Mouse (Mus musculus) heart, postnatal 14 days (tissue): Measurements from ENCODE around the gene Myo18b. TPM values are rescaled to one million over a fixed set of nuclear protein-coding genes. Genes with fewer than 3 reads are reported as not detected.
A peak's percentile ranks its signal among the peaks of the same experiment; 100 is the strongest.

Experiments used
- DNase-seq, 2 experiments: peaks; one replicate each; pipeline ENCODE4 v3.0.0; 2021 to 2022
- intact Hi-C: fragments of 180-260 bp; cut with DNase I; formaldehyde crosslinking; loops from one replicate; pipeline ENCODE4 v1.15.1; 2025
- total RNA-seq, 2 experiments: library from RNA; stranded (reverse); gene quantifications; 2 replicates each; pipeline ENCODE4 v1.2.3; 2021

Myo18b gene
- total RNA-seq, 2 experiments from 2014 or later, result 239 to 240 TPM

DNA sequence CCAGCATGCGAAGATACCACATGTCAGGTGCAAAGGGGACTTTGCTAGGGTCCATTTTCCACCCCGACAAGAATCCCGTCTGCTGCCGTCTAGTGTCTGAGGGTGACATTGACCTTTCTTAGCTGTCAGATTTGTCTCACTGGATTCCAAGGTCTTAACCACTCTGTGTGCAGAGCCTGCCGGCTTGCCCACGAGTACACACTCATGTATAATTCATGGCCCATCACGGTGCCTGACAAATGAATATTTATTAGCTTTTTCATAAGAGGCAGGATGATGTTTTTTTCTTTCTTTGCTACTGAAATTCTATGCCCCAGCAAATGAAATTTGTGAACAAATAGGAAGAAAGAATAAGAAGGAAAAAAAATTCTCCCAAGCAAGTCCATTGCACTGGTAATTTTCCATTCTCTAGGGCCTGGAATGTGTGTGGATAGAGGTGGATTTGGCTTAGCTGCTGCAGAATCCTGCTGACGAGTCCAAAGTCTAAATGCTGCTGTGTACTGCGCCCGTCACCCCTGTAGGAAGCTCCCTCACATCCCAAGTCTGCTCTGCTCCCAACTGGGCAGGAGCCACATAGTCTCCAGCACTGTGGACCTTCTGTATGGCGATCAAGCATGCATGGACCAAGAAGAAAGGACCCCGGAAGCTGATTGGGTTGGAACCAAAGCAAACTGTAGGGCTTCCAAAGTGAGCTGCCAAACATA is 70.9 kb downstream of the Myo18b start:
- intact Hi-C loops, result no loop called here
- DNase-seq, result no peak

DNA sequence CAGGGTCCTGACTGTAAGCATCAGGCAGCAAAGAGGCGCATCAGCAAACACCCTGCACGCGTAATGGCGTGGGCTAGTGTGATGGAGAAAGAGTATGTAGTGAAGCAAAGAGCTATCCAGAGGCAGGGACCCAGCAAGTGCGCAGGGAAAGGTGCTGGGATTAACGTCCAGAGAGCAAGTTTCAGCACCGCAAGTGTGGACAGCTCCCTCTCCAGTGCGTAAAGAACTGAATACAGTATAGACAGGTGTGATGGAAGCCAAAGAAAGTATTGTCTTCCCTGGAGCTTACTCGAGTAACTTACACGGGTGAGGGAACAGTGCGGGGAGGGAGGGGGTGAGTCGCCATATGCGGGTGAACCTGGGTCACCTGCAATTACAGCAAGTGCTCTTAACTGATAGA is 71.8 kb downstream of the Myo18b start:
- DNase-seq, result peak; percentile 19 to 41
- intact Hi-C loops, result no loop called here

DNA sequence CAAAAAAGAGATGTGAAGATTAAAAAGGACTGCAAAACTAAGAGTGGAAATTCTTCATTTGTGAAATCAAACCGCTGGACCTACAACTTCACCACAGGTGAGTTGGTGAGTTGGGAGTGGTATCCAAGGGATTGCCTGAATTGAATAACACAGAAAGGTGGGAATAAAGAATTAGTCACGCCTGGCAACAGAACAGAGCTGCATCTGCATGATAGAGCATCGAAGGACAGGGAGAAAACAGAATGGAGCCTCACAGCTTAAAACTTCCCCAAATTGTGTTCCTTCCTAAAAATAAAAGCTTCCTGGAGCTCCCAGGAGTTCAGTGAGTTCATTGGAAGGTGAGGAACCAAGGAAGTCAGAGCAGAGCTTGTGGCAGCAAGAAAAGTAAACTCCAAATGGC is 73.7 kb downstream of the Myo18b start:
- DNase-seq, result no peak
- intact Hi-C loops, result no loop called here

DNA sequence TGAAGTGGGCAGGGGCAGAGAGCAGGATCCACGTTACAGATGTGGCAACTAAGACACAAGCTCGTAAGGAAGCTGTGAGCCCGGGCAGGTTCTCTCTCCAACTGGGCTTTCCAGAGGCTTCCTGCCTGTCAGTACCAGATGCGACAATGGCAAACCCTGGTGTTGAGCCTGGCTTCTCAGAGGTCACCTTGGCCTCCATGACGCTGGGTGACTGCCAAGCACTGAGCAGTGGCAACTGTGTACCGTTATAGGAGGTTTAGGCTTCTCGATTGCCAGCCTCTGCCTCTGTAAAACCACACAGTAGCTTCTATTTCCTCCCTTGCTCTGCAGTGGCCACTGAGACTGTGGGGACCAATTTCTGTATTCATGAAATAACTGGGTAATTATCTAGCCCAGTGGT is 81.1 kb downstream of the Myo18b start:
- intact Hi-C loops, result no loop called here
- DNase-seq, result peak; percentile 34 to 36

DNA sequence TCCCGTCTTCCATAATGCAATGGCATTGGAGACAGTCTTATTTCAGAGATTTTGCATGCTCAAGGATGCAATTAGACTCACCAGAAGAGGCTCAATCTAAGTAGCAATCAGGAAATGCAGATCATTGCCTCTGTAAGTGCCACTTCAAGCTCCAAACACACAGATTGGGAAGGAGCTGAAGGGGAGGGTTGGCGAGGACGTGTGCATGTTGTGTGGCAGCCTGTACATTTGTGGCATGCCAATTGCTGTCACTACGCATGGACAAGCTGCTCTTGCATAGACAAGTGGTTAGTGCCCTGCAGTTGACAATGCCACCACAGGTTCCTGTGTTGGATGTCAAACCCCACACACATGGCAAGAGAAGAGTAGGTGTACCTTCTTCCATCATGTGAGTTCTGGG is 88.5 kb downstream of the Myo18b start:
- intact Hi-C loops, result no loop called here
- no peak for DNase-seq

DNA sequence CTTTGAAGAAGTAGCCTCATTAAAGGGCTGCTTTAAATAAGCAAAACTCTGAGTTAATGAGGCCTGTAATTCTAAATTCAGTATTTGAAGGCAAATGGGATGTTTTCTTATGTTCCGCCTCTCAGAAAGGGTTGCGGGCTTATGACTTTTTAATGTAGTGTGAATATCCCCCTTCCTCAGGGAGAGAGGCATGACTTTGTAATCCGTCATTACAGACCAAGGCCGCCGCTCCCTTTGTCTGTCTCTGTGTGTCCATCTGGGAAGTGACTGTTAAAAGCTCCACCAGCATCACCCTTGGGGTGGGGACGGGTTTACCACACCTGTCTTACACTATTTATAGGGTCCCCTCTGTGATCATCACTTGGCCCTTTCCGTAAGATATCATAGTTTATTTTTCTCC is 100.1 kb downstream of the Myo18b start:
- DNase-seq, result no peak
- intact Hi-C loops, result no loop called here

DNA sequence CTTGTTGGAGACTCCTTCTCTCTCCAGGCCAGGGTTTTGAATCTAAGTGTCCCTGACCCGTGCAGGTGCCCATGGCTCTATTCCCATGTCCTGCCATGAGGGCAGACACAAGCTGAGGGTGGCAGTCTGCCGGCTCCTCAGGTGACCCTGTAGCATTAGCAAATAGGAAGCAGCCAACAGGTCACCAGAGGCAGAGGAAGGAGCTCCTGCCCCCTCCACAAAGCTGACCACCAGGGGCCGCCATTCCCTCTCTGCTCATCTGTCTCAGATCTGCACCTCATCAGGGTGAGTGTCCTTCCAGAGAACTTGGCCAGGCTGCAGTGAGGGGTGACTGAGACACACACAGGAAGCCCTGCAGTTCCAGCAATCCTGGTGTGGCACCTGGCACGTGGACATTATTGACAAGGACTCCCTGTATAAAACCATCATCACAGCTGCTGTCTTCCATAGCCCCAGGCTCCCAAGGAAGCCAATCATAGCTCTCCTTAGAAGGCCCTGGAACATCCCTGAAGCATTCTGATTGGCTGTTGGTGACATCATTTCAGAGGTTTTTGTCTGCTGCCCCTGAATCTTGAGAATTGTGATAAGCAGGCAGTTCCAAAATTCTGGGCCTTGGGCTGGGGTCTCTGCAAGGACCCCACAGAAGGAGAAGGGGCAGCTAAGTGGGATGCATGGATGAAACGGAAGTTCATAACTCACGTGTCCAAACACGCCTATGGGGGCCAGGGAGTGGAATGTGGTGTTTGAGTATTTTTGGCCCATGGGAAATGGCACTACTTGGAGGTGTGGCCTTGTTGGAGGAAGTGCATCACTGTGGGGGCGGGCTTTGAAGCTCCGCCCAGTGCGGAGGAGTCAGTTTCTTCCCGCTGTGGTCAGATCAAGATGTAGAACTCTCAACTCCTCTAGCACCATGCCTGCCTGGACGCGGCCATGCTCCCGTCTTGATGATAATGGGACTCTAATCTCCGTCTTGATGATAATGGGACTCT is 104.1 kb downstream of the Myo18b start:
- intact Hi-C loops, result no loop called here

DNA sequence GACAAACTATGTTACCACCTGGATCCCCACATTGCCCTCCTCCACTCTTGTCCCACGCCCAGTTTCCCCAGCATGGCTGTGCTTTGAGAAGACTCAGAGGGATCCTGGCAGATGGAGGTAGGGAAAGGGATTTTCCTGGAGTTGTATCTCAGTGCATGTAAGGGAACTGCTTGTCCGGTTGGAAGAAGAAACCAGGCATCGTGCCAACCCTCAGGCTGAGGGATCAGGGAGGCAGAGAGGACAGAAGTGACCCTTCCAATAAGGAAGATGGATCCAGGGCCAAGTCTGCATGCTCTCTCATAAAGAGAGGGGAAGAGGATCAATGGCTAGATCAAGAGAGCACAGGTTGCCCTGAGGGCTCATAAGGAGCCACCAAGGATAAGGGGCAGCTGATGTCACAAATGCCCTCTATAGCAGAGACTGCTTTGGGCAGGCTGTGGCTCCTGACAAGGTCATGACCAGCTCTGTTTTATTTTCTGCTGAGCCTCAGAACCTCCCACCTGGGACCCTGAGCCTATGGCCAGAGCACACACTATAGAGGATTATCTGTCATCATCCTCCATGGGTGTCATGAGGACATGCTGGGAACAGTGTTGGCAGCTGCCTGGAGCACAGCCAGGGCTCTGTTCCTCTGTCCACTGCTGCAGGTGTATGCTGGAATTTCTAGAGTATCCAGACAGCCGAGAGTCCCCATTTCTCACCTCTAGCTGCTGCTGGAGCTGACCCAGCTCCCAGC is 105.6 kb downstream of the Myo18b start:
- peak; percentile 13 to 21 for DNase-seq
- intact Hi-C loops, result no loop called here

More for the DNA sequence above, 104.1 kb downstream of the Myo18b start:
- DNase-seq, result peak; percentile 13 to 19

DNA sequence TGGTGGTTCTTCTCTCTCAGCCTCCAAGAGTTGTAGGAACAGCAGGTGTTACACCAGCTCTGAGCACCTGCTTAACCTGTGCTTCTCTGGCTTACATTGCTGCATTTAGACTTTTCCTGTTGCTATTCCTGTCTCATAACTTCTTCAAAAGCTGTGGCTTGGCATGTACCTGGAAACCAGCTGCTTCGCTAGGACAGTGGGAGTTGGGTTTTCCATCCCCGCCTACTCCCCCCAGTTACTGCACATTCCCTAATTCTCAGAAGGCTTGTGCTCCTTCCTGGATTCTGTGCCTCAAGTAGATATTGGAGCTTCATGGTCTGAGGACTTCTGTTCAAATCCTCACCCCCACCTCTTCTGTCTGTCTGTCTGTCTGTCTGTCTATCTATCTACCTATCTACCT is 107.7 kb downstream of the Myo18b start:
- intact Hi-C loops, result no loop called here
- DNase-seq, result no peak

DNA sequence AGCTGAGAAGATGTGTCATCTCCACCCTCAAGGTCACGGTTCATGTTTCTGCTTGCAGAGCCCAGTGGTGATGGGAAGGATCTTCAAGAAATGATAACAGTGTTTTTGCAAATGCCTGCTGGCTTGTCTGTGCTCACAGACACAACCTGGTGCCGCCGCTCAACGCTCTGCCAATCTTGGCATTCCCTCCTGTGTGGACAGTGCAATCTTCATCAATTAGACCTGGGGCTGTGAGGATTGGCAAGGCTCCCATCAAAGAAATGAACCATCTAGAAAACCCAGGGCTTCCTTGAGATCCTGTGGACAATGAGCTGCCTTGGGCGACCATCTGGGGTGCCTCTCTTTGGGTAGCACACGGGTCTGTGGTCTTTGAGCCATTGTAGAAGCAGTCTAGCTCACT is 109.4 kb downstream of the Myo18b start:
- intact Hi-C loops, result no loop called here
- no peak for DNase-seq

DNA sequence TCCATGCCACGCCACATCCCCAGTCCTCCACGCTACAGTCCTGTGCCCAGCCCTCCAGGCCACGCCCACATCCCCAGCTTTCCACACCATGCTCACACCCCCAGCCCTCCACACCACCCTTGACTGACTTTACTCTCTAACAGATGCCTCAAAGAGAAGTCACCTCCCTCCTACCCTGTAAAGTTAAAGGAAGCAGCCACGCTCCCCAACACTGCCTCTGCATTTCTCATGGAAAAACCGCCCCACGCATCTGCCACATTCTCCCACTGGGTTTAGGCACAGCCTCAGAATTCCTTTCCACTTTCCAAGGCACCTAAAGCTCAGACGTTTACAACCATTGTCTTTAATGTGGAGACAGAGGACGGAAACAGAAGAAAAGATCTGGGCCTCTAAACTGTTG is 110.1 kb downstream of the Myo18b start:
- intact Hi-C loops, result no loop called here
- DNase-seq, result no peak

DNA sequence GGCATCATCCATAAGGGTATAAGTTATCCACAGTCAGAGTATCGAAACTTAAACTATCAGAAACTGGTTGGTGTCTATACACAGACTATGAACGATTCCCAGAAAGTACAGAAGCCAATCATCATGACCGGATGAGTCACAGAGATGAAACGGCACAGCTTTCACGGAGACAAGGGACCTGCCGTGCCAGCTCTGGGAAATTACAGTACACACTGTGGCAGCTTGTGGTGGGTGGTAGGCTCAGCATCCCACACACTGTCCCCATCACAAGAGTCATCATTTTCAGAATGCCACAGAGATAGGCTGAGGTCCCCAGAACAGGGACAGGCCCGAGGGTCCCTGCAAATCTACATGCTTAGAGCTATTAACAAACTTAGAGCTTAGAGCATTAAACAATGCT is 114.4 kb downstream of the Myo18b start:
- DNase-seq, result no peak
- intact Hi-C loops, result no loop called here

DNA sequence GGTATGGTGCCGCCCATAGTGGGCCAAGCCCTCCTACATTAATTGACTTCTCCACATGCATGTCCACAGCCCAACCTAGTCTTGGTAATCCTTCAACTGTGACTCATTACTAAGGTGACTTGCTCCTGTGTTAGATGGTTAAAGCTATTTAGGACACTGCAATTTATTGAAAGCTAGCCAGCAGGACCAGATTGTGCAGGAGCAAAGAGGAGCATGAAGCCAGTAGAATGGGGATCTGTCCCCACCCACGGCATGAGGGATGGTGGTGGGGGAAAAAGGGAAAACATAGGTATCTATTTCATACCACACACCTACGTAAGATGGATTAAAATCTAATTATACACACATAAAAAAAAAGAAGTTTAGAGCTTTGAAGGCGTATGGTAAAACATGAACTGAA is 114.9 kb downstream of the Myo18b start:
- intact Hi-C loops, result no loop called here

DNA sequence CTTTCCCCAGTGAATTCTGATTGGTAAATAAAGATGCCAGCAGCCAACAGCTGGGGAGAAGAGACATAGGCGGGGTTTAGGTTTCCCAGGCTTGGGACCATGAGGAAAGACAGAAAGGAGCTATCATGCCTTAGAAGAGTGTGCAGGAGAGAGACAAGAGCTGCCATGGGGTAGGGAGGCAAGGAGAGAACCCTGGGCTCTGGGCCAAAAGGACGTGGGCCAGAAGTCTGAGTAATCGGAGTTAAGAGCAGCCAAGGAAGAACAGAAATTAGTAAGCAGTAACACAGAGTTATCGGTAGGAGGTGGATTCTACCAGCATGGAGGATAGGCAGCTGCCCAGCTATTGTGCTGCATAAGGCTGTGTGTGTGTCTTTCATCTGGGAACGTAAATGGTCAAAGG is 115.8 kb downstream of the Myo18b start:
- peak; percentile 18 to 27 for DNase-seq

More for the DNA sequence above, 114.9 kb downstream of the Myo18b start:
- no peak for DNase-seq

DNA sequence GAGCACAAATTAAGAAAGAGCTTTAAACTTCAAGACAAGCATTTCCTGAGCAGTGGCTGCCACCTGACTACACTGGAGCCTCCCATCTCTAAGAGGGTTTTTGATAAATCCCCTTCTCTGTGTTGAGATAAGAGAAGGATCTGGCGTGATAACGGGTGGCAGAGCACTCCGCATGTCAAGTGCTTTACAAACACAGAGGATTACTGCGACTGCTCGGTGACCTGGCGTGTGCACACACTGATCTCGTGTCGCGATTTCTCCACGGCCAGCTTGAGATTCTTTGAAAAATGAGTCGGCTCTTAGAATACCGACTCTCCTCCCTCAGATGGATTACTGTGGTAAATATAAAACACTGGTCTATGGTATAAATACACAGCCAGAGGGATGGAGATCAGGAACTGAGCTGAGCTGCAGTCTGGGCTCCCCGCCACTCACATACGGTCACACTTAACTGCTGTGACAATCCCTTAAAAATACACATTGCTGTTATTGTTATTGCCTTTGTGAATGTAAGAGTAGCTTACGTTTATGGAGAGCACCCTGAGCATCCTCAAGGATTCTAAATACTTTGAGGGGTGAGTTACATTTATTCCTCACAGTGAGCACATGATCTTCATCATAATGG is 119.3 kb downstream of the Myo18b start:
- DNase-seq, result no peak
- intact Hi-C loops, result no loop called here

More for the DNA sequence above, 115.8 kb downstream of the Myo18b start:
- intact Hi-C loops, result no loop called here

DNA sequence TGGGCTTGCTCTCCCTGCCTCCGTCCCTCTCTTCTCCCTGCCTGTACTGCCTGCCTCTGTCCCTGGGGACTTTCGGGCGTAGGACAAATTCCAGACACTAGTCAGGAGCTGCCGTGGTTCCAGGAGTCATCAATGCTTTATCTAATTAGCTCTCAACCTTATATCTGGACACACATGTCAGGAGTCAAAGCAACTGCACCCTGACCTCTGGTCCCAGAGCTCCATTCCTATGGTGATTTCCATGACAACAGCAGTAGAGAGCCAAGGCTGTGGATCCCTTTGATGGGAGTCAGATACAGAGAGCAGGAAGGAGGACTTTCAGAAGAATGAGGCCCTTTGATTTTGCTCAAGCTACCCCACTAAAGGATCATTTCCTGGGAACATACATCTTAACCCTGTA is 122.7 kb downstream of the Myo18b start:
- intact Hi-C loops, result no loop called here
- DNase-seq, result no peak

DNA sequence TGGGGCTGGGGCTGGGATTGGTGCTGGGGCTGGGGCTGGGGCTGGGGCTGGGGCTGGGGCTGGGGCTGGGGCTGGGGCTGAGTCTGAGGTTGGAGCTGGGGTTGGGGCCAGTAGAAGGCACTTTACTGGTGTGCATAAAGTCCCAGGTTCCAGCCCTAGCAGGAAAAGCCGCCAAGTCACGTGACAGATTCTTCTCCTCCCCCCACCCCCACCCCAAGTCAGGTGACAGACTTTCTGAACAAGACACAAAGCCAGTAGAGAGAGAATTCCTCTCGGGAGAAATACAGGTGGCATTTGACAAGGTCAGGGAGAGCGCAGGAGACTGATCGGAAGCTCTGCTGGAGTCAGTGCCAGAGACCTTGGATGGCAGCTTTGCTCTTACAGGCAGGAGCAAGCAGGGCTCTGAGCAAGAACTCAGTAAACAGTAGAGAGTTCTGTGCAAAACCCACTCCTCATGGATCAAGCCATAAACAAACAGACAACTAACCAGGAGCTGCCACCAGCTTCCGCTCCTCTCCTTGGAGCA is 124.7 kb downstream of the Myo18b start:
- intact Hi-C loops, result no loop called here

DNA sequence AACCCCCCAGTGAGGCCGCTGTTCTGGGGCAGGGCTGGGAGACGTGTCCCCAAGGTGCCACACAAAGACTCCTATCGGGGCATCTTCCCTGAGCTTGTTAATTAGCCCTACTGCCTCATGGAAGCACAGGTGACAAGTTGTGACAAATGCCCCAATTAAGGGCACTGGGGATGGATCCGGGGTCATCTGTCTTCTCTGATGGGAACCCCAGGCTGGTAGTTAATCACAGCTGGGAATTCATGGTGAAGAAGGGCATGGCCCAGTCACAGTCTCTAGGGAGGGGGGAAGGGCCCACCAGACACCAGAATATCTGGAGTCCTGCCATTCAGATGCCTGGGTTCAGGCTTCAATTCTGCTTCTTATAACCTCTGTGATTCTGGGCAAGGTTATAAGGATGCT is 126.4 kb downstream of the Myo18b start:
- DNase-seq, result no peak
- intact Hi-C loops, result no loop called here

More for the DNA sequence above, 124.7 kb downstream of the Myo18b start:
- DNase-seq, result peak in 1 of 2 experiments; percentile 32

DNA sequence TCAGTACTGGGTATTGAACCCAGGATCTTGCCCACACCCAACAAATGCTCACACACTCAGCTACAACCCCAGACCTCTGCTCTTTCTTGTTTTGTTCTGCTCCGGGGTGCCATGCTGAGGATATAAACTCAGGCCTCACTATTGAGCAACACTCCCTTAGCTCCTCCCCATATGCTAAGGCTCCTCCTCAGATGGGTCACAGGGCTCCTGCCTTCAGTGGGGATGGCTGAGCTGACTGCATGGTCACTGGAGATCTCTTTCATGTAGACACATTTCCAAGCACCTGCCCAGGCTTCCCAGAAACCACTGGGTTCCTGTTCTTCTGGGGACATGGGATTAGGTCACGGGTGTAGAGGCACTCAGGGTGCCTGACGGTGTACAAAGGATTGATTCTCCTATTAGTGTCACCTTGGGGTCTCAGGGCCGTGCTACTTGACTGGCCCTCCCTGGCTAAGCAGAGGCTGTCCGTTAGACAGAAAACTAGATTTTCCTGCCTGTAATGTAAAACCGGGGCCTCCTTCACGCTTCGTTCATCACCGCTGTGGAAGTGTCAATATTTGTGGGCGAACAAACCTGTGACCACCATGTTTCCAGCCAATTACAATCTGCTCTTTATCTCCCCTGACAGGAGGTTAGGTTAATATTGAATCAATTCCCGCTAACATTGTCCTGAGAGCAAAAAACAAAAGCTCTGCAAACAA is 127.0 kb downstream of the Myo18b start:
- DNase-seq, result no peak
- intact Hi-C loops, result no loop called here

DNA sequence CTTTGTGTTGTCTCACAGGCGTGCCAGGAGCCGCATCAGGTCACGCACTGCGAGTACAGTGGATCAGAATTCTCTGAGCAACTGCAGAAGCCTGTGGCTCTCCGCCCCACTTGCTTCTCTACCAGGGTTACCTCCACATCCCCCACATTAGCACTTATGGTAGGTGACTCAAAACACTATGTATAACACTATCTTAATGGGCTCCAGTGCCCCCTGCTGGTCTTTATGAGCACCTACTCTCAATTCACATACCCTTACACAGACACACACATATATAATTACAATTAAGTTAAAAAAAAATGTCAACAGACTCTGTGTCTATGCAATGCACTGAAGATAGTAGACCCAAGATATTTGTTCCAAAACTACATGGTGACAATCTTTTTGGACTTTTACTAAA is 127.6 kb downstream of the Myo18b start:
- no peak for DNase-seq
- intact Hi-C loops, result no loop called here
